Mouse (Mus musculus): ENCODE measurements around the gene Il11ra1. TPM values are rescaled to one million over a fixed set of nuclear protein-coding genes. Genes with fewer than 3 reads are reported as not detected.
"Not testable (repeated sequence)": the region's sequence is repeated elsewhere in the genome, so short reads cannot be mapped to it uniquely, and the experiment has no call there.

The Il11ra1 gene
- polyA plus RNA-seq, 1 experiment from 2014 or later = 91.4 TPM

DNA sequence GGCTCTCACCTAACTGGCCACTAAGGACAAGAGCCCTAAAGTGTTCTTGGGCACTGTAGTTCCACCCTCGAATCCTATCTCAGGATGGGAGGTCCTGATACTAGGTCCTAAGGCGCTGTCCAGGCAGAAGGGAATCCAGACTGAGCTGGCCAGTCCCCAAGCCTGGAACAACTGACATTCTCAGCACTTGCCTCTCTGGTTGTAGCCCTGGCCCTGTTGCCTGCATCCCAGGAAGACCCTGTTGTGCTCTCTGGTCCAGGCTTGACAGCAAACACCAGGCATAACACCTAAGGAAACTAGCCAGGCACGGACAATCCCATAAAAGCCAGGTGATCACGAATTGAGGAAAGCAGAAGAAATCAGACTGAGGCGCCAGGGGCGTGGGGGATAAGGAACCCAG lies 17.0 kb upstream of the Il11ra1 start:
- H3K27ac ChIP-seq = peak overlapping the region; percentile 88
- 25% methylated on average over 6 of the region's 6 CpGs for WGBS
- no peak for DNase-seq (ENCODE audit: low spot score)
- H3K4me1 ChIP-seq (replicated peaks) = peaks cover 72% of the 10 kb centered on the region
- H3K4me3 ChIP-seq = peak overlapping the region; percentile 43
- H3K9me3 ChIP-seq = no peaks in the 10 kb centered on the region
- H3K27me3 ChIP-seq (ENCODE audit: insufficient read depth, poor library complexity, severe bottlenecking) = no peaks in the 10 kb centered on the region
- peaks cover 54% of the 10 kb centered on the region for H3K36me3 ChIP-seq

DNA sequence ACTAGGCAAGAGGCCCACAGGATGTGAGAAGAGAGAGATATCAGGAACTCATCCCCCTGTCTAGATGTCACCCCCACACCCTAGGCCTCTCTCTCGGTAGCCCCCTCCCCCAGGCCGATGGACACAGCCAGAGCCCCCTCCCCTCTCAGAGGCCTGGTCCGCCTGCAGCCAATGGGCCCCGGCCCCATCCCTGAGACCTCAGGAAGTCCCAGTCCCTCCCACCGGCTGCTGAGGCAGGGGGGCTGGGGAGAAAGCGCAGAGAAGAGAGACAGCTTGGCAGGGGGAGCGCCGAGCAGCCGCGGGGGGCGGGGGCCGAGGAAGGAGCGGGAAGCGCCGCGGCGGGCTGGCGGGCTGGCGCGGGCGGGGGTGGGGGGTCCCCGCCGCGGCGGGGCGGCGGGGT lies 16.5 kb upstream of the Il11ra1 start:
- peaks cover 67% of the 10 kb centered on the region for H3K4me1 ChIP-seq (replicated peaks)

DNA sequence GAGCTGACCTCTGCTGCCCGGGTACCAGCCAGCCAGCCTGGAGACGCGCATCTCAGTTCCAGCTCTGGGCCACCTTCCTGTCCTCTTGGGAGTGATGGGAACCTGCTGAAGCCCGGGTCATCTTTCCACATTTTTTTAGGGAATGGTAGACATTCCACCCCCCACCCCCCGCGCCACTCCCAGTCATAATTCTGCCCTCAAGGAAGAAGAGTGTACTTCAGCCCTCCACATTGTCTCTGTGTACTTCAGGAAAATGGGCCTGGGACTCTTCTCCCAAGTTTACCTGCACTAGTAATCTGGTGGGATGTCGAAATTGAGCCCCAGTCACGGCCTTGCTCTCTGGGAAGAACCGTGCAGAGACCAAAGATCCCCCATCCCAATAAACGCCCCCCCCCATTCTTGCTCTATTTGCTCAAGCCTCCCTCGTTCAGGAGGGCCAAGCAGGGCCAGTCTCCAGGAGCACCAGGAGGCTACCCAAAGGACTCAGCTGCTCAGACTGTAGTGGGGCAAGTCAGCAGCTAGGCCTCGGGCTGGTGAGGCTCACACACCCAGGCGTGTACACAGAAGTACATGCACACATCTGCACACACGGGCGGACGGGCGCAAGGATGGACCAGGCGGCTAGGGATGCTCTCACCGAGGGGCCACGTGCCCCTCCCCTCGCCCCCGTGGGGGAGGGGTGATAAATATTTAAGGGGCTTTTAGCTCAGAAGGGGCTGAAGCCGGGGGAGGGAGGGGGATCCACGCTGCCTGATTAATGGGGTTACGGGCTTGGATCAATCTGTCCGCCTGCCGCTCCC lies 15.5 kb upstream of the Il11ra1 start:
- H3K9me3 ChIP-seq; H3K27me3 ChIP-seq (ENCODE audit: insufficient read depth, poor library complexity, severe bottlenecking): not testable (repeated sequence)
- under 1% methylated on average over 27 of the region's 27 CpGs for WGBS
- peak; percentile 72 for DNase-seq (ENCODE audit: low spot score)
- Histone ChIP-seq H3K27ac (peak overlapping the region; percentile 87), H3K36me3 (peaks cover 41% of the 10 kb centered on the region), H3K4me3 (peak overlapping the region; percentile 31), H3K4me1 (replicated peaks) (peaks cover 65% of the 10 kb centered on the region)

More for the DNA sequence above, 16.5 kb upstream of the Il11ra1 start:
- H3K27me3 ChIP-seq (ENCODE audit: insufficient read depth, poor library complexity, severe bottlenecking); DNase-seq (ENCODE audit: low spot score); H3K9me3 ChIP-seq: not testable (repeated sequence)
- peak overlapping the region; percentile 43 for H3K4me3 ChIP-seq
- WGBS = 0% methylated on average over 1 of the region's 27 CpGs
- peak overlapping the region; percentile 88 for H3K27ac ChIP-seq
- peaks cover 51% of the 10 kb centered on the region for H3K36me3 ChIP-seq

DNA sequence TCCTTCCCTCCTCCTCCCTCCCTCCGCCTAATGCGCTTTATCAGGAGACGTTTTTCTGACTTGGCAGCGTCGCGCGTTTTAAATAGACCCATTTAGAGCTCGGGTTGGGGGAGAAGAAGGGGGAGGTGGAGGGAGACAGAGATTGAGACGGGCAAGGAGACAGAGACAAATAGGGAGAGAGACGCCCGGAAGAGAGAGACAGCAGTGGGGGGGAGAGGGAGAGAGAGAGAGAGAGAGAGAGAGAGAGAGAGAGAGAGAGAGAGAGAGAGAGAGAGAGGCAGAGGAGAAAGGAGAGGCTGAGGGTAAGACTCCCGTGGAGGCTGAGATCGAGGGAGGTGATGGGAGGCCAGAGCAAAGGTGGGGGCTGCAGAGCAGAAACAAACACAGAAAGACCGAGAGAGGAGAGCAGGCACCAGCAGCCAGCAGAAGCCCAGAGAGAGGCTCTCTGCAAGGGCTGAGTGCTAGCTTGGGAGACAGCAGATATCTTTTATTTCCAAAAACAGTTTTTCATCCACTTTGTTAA lies 14.8 kb upstream of the Il11ra1 start:
- Histone ChIP-seq H3K4me1 (replicated peaks) (peaks cover 59% of the 10 kb centered on the region), H3K27ac (peak overlapping the region; percentile 86), H3K36me3 (peaks cover 34% of the 10 kb centered on the region)
- 0% methylated on average over 14 of the region's 14 CpGs for WGBS
- H3K4me3 ChIP-seq; H3K27me3 ChIP-seq (ENCODE audit: insufficient read depth, poor library complexity, severe bottlenecking); H3K9me3 ChIP-seq: not testable (repeated sequence)
- DNase-seq (ENCODE audit: low spot score) = peak; percentile 41

DNA sequence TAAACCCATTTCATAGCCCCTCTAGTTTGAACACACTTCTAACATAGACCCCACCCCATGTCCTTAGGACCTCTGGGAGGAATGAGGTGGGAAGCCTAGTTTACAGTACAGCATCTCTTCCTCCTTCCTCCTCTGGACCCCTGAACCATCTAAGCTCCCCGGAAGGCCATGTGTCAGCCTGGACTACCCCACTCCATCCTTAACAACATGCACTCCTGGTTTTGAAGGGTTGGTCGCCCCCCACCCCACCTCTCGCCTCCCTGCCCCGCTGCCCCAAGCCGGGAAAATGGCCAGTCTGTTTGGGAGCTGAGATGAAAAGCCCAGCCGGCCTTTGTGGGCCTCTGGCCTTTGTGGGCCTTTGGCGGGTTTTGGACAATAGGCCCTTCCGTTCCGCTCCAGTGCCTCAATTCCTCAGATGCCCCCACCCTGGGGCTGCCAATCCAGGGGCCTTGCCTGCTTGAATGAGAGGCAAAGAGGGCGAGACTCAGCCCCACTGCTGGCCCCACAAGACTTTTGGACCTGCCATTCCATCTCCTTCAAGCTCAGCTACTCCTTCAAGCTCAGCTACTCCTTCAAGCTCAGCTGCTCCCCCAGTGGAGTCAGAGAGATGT lies 13.8 kb upstream of the Il11ra1 start:
- H3K9me3 ChIP-seq; H3K4me3 ChIP-seq; H3K27me3 ChIP-seq (ENCODE audit: insufficient read depth, poor library complexity, severe bottlenecking): not testable (repeated sequence)
- DNase-seq (ENCODE audit: low spot score) = peak; percentile 83
- Histone ChIP-seq H3K36me3 (peaks cover 26% of the 10 kb centered on the region), H3K4me1 (replicated peaks) (peaks cover 50% of the 10 kb centered on the region), H3K27ac (peak overlapping the region; percentile 80)
- WGBS = 17% methylated on average over 10 of the region's 10 CpGs

DNA sequence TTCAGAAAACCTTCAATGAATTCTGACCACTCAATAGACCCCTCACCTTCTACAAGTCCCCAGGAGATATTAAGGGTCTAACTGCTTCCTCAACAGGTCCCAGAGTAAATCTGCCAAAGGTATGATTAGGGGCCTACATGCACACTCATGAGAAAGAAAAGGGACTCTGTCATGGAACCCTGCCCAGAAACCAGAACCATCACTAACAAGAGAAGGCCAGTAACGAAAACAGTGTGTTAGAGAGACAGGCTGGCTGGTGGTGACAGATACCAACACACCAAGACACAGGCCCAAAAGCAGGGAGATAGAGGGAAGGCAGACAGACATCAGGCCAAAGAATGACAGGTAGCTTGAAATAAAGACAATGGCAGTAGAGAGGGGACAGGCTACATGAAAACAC lies 11.2 kb upstream of the Il11ra1 start:
- H3K36me3 ChIP-seq; H3K27me3 ChIP-seq (ENCODE audit: insufficient read depth, poor library complexity, severe bottlenecking); H3K4me3 ChIP-seq; DNase-seq (ENCODE audit: low spot score); H3K9me3 ChIP-seq: not testable (repeated sequence)
- Histone ChIP-seq H3K4me1 (replicated peaks) (peaks cover 44% of the 10 kb centered on the region), H3K27ac (peak overlapping the region; percentile 67)
- WGBS = 72% methylated on average over 1 of the region's 1 CpGs

DNA sequence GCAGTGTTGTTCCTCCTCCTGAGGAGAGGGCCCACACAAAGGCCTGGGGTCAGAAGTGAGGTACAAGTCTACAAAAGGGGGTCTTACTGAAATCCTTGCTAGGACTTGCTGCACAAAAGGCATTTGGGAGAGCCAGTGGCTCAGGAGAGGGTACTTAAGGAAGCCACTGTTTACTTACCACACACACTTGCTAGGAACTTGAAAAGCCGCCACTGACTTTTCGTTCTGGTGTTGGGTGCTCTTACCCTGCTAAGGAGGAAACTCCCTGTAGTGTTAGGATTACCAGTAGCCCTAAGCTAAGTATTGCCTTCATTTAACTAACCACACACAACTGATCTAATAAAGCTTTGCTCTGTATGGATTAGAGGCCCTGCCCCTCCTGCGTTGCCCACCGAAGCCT lies 9.8 kb upstream of the Il11ra1 start:
- H3K4me3 ChIP-seq; H3K27ac ChIP-seq; H3K36me3 ChIP-seq; H3K9me3 ChIP-seq; H3K27me3 ChIP-seq (ENCODE audit: insufficient read depth, poor library complexity, severe bottlenecking); DNase-seq (ENCODE audit: low spot score): not testable (repeated sequence)
- H3K4me1 ChIP-seq (replicated peaks) = peaks cover 38% of the 10 kb centered on the region
- no CpG with 5 or more reads among the region's 4 CpGs for WGBS

DNA sequence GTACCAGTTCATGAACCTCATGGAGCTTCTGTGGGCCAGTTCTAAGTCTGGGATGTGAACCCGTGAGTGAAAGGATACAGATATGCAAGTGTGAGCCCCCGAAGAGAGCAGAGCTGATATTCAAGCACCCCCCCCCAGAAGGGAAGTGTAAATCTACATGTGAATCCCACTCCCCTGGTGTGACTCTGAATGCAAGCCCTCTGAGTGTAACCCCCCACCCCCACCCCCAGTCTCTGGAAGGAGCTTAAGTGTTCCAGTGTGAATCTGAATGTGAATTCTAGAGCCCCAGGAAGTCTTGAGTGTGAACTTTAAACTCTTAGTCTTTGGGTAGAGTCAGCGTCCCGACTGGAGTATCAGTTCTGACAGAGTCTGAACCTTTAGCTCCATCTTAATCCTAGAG lies 6.3 kb upstream of the Il11ra1 start:
- H3K27ac ChIP-seq = peak overlapping the region; percentile 69
- H3K4me1 ChIP-seq (replicated peaks) = peaks cover 29% of the 10 kb centered on the region
- H3K36me3 ChIP-seq; H3K9me3 ChIP-seq; DNase-seq (ENCODE audit: low spot score); H3K27me3 ChIP-seq (ENCODE audit: insufficient read depth, poor library complexity, severe bottlenecking): not testable (repeated sequence)
- peak overlapping the region; percentile 46 for H3K4me3 ChIP-seq
- WGBS = 6% methylated on average over 4 of the region's 4 CpGs

DNA sequence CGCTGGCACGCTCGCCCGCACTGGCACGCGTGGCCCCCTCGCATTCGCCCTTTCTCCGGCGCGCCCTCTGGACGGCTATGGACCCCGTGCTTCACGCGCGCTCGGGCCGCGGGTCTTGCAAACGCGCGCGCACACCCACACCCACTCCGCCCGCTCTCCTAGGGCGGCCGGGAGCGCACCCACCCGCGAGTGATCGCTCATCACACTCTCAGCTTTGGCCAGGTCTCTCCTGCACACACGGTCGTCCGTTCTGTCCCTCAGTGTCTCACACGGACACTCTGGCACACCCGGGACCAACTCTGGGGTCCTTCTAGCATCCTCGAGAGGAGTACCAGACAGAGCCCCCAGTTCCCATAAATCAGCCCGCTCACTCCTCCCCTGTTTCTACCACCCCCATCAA lies 4.0 kb upstream of the Il11ra1 start:
- Histone ChIP-seq H3K4me3 (peak overlapping the region; percentile 42), H3K4me1 (replicated peaks) (peaks cover 23% of the 10 kb centered on the region), H3K27ac (peak overlapping the region; percentile 81; the same call in 1 of the 2 replicates)
- not testable (repeated sequence) for H3K36me3 ChIP-seq; DNase-seq (ENCODE audit: low spot score); H3K9me3 ChIP-seq; H3K27me3 ChIP-seq (ENCODE audit: insufficient read depth, poor library complexity, severe bottlenecking)
- WGBS = 2% methylated on average over 17 of the region's 38 CpGs

DNA sequence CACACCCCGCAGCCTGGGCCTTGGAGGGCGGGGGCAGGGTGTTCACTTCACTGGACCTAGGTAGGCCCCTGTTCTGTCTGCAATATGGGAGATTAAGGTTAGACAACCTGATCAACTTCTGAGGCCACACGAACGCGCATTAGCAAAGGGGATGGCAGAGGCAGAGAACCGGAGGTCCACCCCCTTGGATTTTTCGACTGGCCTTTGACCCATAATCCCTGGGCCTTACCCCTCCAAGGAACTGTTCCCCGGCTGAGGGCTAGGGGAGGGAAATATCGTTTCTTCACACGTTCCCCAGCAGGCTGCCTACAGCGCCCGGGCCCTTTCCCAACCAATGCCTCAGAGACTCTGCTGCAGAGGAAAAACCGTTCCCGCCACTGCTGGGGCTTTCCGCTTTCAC lies 3.3 kb upstream of the Il11ra1 start:
- H3K4me1 ChIP-seq (replicated peaks) = peaks cover 23% of the 10 kb centered on the region
- H3K36me3 ChIP-seq; H3K27me3 ChIP-seq (ENCODE audit: insufficient read depth, poor library complexity, severe bottlenecking); DNase-seq (ENCODE audit: low spot score); H3K9me3 ChIP-seq; H3K4me3 ChIP-seq; H3K27ac ChIP-seq: not testable (repeated sequence)
- WGBS = 1% methylated on average over 14 of the region's 15 CpGs

DNA sequence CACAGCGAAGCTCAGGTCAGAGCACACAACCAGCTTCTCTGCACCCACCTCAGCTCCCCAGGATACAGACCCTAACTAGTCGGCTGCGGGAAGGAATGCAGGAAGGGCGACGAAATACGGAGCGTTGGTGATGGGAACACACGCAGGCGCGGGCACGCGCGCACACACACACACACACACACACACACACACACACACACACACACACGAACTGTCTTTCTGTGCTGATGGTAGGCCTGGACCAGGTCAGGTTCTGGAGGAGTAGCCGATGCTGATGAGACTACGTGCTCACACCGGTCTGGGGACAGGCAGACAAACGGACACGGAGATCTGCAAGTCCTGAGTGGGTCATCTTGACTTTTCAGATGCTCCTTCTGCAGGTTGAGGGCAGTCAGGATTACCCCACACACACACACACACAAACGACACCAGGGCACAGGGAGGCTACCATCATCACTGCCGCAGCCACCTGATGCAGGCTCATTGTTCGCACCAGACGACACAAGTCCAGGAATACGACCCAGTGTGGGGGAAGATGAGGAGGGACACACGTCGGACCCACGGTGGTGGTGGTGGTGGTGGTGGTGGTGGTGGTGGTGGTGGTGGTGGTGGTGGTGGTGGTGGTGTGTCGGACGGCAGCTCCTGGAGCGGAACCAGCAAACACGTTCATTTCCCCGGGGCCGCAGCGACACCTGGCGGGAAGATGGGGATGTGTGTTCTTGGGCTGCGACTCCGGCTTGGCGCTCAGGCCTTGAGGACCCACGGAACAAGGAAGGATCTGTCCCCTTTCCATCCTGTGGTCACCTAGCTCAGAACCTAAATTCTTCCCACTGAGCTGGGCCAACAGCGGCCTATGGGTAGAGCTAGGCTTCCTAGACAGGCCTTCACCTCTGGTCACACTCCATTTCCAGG lies 2.6 kb upstream of the Il11ra1 start, which contains the start of gene Cntfr:
TSS of gene Cntfr (minus strand) at position 160 of the 912 bp plus-strand sequence.
- H3K4me1 ChIP-seq (replicated peaks) = peaks cover 17% of the 10 kb centered on the region
- WGBS = 12% methylated on average over 36 of the region's 40 CpGs
- 0 out of 2 replicates have a peak within 1 kb of the TSS, but pooled peaks have one; percentile 81 for H3K27ac ChIP-seq
- H3K9me3 ChIP-seq; H3K36me3 ChIP-seq; H3K27me3 ChIP-seq (ENCODE audit: insufficient read depth, poor library complexity, severe bottlenecking): not testable (repeated sequence)
- H3K4me3 ChIP-seq = peak within 1 kb of the TSS; percentile 42
- peak; percentile 86 for DNase-seq (ENCODE audit: low spot score)

DNA sequence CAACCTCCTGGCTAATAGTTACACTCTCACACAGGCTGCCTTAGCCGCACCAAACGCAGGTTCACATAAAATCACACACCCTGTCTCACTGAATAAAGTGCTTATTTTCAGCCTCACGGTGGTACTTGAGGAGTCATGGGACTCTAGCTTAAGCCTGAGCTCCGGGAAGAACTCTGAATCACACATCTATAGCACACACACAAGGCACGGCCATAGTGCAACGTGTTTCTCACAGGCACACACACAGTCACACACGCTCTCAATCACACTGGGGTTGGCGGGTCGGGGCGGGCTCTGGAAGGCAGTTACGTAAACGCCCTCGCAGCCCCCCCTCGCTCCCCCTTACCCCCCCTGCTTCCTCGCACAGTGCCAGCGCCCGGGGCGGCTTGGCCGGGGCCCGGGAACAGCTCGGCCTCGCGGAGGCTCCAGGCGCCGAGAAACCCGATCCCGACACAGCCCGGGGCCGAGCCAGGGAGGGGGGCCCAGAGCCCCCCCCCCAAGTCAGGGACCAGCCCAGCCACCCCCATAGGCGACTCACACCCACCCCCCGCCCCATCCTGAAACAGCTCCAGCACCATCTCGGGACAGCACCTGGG lies 1.3 kb upstream of the Il11ra1 start:
- 6% methylated on average over 29 of the region's 32 CpGs for WGBS
- not testable (repeated sequence) for H3K27me3 ChIP-seq (ENCODE audit: insufficient read depth, poor library complexity, severe bottlenecking); H3K27ac ChIP-seq; H3K4me1 ChIP-seq (replicated peaks); H3K36me3 ChIP-seq; H3K9me3 ChIP-seq; DNase-seq (ENCODE audit: low spot score)
- H3K4me3 ChIP-seq = peak overlapping the region; percentile 28; the same call in 1 of the 2 replicates

Measured in hindbrain, embryonic 10.5 days (tissue).